8 mouse cellular contexts compared by ENCODE assay signal in genomic region chr11:66899426-66899825, GRCm38 (mm10). TPM values are rescaled to one million over a fixed set of nuclear protein-coding genes. Genes with fewer than 3 reads are reported as not detected.
DNase-seq lines count a peak whose midpoint lies in the region; ATAC-seq and TF ChIP-seq lines count a peak whose summit lies in the region.

No protein-coding gene starts in this region.

- DNase-seq in heart, adult 2 months = peak; percentile 27 to 61
- DNase-seq in heart, adult 11 months = no peak
- DNase-seq in adrenal gland, adult 18-20 months (ENCODE audit: low spot score in 2 of 2) = peak; percentile 54 to 63
- DNase-seq in heart, postnatal 14 days = peak; percentile 63 to 78
- peak; percentile 59 to 88 for DNase-seq in layer of hippocampus, postnatal 25 days (ENCODE audit: extremely low spot score in 1 of 2, low spot score in 1 of 2)
- DNase-seq in midbrain, embryonic 11.5 days (ENCODE audit: low spot score, missing footprints) = peak; percentile 95
- DNase-seq in splenic B cell, adult 2 months (ENCODE audit: low read depth, low spot score) = peak; percentile 32

- H3K36me3 ChIP-seq in heart, adult 2 months (ENCODE audit: control insufficient read depth, insufficient read depth, low read length) = no peaks in the 10 kb centered on the region
- no peaks in the 10 kb centered on the region for H3K36me3 ChIP-seq in midbrain, embryonic 11.5 days (ENCODE audit: control insufficient read depth, insufficient read depth, low read length)
- H3K36me3 ChIP-seq in splenic B cell, adult 2 months (ENCODE audit: control insufficient read depth, insufficient read depth, low read length, poor library complexity, severe bottlenecking) = no peaks in the 10 kb centered on the region

- no peaks in the 10 kb centered on the region for H3K4me1 ChIP-seq in heart, adult 2 months (ENCODE audit: control insufficient read depth, insufficient read depth, low read length)
- H3K4me1 ChIP-seq in midbrain, embryonic 11.5 days (ENCODE audit: control insufficient read depth, insufficient read depth, low read length) = no peaks in the 10 kb centered on the region

- no peak for TF ChIP-seq POLR2A in heart, adult 2 months (IDR thresholded peaks at IDR 0.05; ENCODE audit: insufficient read depth, low read depth, low read length)

- 10% methylated on average over 7 of the region's 7 CpGs for WGBS in heart, adult 2 months
- 17% methylated on average over 7 of the region's 7 CpGs for WGBS in midbrain, embryonic 11.5 days

- intact Hi-C loops in heart, adult 2 months (cut with DNase I) = no loop called here
- intact Hi-C loops in heart, postnatal 14 days (cut with DNase I) = no loop called here

- no peak for TF ChIP-seq EP300 in heart, adult 2 months (IDR thresholded peaks at IDR 0.05; ENCODE audit: insufficient read depth, low read depth, low read length)

- no peak overlapping the region for H3K4me2 ChIP-seq in midbrain, embryonic 11.5 days

- no peak overlapping the region for H3K4me3 ChIP-seq in heart, adult 2 months
- H3K4me3 ChIP-seq in midbrain, embryonic 11.5 days (ENCODE audit: low read depth, low read length) = no peak overlapping the region

- TF ChIP-seq CTCF in heart, adult 2 months (IDR thresholded peaks at IDR 0.05) = peak; percentile 85

- no peaks in the 10 kb centered on the region for H3K27me3 ChIP-seq in heart, adult 2 months (ENCODE audit: control insufficient read depth, insufficient read depth, low read length)
- H3K27me3 ChIP-seq in midbrain, embryonic 11.5 days (ENCODE audit: control insufficient read depth, insufficient read depth, low read length) = no peaks in the 10 kb centered on the region
- no peaks in the 10 kb centered on the region for H3K27me3 ChIP-seq in splenic B cell, adult 2 months (ENCODE audit: control insufficient read depth, insufficient read depth, low read length, poor library complexity, severe bottlenecking)

- peak; percentile 83 for ATAC-seq in common myeloid progenitor, adult 5-6 weeks (replicated peaks; ENCODE audit: low read depth, poor library complexity, severe bottlenecking)
- ATAC-seq in midbrain, embryonic 11.5 days (ENCODE audit: low FRiP score) = peak; percentile 46; the same call in 1 of the 2 replicates

- H3K27ac ChIP-seq in heart, adult 2 months = no peak overlapping the region
- no peak overlapping the region for H3K27ac ChIP-seq in midbrain, embryonic 11.5 days (ENCODE audit: low read depth, low read length)

- no peaks in the 10 kb centered on the region; the same call in 1 of the 2 replicates for H3K9me3 ChIP-seq in midbrain, embryonic 11.5 days (ENCODE audit: control insufficient read depth, low read length)

- no peaks in the 10 kb centered on the region for H3K79me2 ChIP-seq in heart, adult 2 months (replicated peaks; ENCODE audit: control insufficient read depth, insufficient read depth, low read length)

- H3K9ac ChIP-seq in heart, adult 2 months (ENCODE audit: low read depth, low read length) = no peak overlapping the region
- no peak overlapping the region for H3K9ac ChIP-seq in midbrain, embryonic 11.5 days (ENCODE audit: low read length)

RNA-seq across cellular contexts. Expression of gene Pirt, which starts 12.4 kb away (rescaled TPM):
- total RNA-seq in heart, adult 2 months (2021) = 1 to 10 TPM; 7.9 to 8.3 TPM
- polyA plus RNA-seq in heart, adult 2 months (2012; rRNA removed) = 6.6 and 13.6 TPM in 2 replicates
- total RNA-seq in adrenal gland, adult 18-20 months (2021) = 1 to 10 TPM; 7.5 to 9.9 TPM
- total RNA-seq in common myeloid progenitor, adult 5-6 weeks (2017) = not detected in 2 replicates
- 10 to 100 TPM; 18.1 to 19.2 TPM for total RNA-seq in heart, postnatal 14 days (2021)
- 1 to 10 TPM; 1.4 to 1.9 TPM for total RNA-seq in layer of hippocampus, postnatal 25 days (2021)
- polyA plus RNA-seq in midbrain, embryonic 11.5 days (2014; fragmentation: Nextera tagmentation; extraction: Ambion mirVana) = 0.40 and 0.60 TPM in 2 replicates

RNA-seq across cellular contexts. Expression of gene Tmem238l, which starts 57.0 kb away (rescaled TPM):
- not detected for total RNA-seq in heart, adult 2 months (2021)
- polyA plus RNA-seq in heart, adult 2 months (2012; rRNA removed) = not detected in 2 replicates
- total RNA-seq in adrenal gland, adult 18-20 months (2021) = not detected
- total RNA-seq in common myeloid progenitor, adult 5-6 weeks (2017) = not detected in 2 replicates
- not detected for total RNA-seq in heart, postnatal 14 days (2021)
- not detected for total RNA-seq in layer of hippocampus, postnatal 25 days (2021)
- not detected in 2 replicates for polyA plus RNA-seq in midbrain, embryonic 11.5 days (2014; fragmentation: Nextera tagmentation; extraction: Ambion mirVana)
